Mouse (Mus musculus): ENCODE measurements around the gene Iqsec1. TPM values are rescaled to one million over a fixed set of nuclear protein-coding genes. Genes with fewer than 3 reads are reported as not detected.

Iqsec1 gene
- polyA plus RNA-seq, 1 experiment from 2014 or later: 29.5 TPM

DNA sequence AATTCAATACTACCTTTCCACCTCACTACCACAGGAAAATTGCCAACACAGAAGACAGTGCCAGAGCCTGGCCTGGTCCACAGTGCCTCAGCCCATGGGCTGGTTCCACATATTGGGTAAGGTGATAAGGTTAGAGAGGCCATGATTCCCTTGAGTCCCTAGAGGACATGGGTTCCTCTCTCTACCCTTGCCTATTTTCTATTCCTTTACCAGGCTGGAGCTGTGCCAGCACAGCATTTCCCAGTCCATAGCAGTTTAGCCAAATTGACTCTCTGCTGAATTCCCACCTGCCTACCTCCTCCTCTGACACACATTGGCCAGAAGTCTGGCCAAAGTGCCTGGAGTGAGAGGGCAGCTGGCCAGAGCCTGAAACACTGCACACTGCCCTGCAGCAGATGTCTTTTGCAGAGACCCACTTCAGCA is 214.7 kb downstream of the Iqsec1 start:
- Histone ChIP-seq H3K4me2 (ENCODE audit: low read length) (no peak overlapping the region), H3K9me3 (ENCODE audit: control insufficient read depth, low read length) (no peaks in the 10 kb centered on the region), H3K36me3 (ENCODE audit: control insufficient read depth, insufficient read depth, low read length) (no peaks in the 10 kb centered on the region), H3K4me3 (replicated peaks; ENCODE audit: low read depth, low read length) (no peak overlapping the region), H3K27ac (replicated peaks; ENCODE audit: low read depth, low read length) (0 out of 2 replicates have a peak overlapping the region, but pooled peaks have one; percentile 32), H3K9ac (replicated peaks; ENCODE audit: low read length) (no peak overlapping the region), H3K4me1 (ENCODE audit: control insufficient read depth, insufficient read depth, low read length) (peaks cover 4% of the 10 kb centered on the region), H3K27me3 (ENCODE audit: control insufficient read depth, insufficient read depth, low read length) (no peaks in the 10 kb centered on the region)
- ATAC-seq (ENCODE audit: low FRiP score, low TSS enrichment) (no peak), DNase-seq (no peak)

DNA sequence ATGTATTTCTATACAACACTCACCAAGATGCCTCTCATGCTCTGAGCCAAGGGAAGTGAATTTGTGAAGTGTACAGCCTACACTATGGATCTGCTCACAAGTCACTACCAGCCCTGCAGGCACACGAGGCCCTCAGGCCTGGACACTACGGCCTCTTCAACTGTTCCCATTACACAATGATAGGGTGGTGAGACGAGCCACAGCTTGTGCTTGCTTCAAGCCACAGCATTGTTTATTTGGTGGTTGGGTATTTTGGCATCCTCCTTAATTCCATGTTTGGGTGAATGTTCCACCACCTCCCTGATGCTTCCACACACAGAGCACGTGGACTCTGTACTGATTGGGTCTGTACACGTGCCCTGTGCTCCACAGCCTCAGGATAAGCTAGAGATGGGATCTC is 216.4 kb downstream of the Iqsec1 start:
- Histone ChIP-seq H3K9ac (replicated peaks; ENCODE audit: low read length) (no peak overlapping the region), H3K9me3 (ENCODE audit: control insufficient read depth, low read length) (no peaks in the 10 kb centered on the region), H3K4me3 (replicated peaks; ENCODE audit: low read depth, low read length) (no peak overlapping the region), H3K4me2 (ENCODE audit: low read length) (no peak overlapping the region), H3K4me1 (ENCODE audit: control insufficient read depth, insufficient read depth, low read length) (0 out of 2 replicates have a peak, but pooled peaks cover 3% of the 10 kb centered on the region), H3K27me3 (ENCODE audit: control insufficient read depth, insufficient read depth, low read length) (no peaks in the 10 kb centered on the region), H3K36me3 (ENCODE audit: control insufficient read depth, insufficient read depth, low read length) (0 out of 2 replicates have a peak, but pooled peaks cover 5% of the 10 kb centered on the region), H3K27ac (replicated peaks; ENCODE audit: low read depth, low read length) (no peak overlapping the region)
- DNase-seq: no peak
- ATAC-seq (ENCODE audit: low FRiP score, low TSS enrichment): no peak
- whole genome bisulfite sequencing: 86% methylated on average over 5 of the region's 5 CpGs

DNA sequence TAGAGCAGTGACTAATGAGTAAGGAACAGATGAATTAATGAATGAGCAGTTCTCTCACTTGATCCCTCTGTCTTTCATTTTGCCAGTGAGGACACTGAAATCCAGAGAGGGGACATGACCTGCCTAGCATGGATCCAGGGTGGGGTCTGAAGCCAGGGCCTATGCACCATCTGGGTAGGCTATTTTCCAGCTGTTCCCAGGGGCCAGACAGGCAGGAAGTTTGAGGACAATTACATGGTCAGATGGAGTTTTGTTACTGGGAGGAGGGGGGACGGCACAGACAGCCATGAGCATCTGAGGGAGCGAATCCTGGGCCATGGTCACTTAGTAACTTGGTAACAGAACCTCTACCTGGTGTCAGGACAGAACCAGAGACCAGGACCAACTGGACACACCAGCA is 220.0 kb downstream of the Iqsec1 start:
- H3K27me3 ChIP-seq (ENCODE audit: control insufficient read depth, insufficient read depth, low read length): no peaks in the 10 kb centered on the region
- H3K9me3 ChIP-seq (ENCODE audit: control insufficient read depth, low read length): no peaks in the 10 kb centered on the region
- H3K36me3 ChIP-seq (ENCODE audit: control insufficient read depth, insufficient read depth, low read length): 0 out of 2 replicates have a peak, but pooled peaks cover 5% of the 10 kb centered on the region
- DNase-seq: no peak
- WGBS: 76% methylated on average over 2 of the region's 2 CpGs
- peaks cover 15% of the 10 kb centered on the region for H3K4me1 ChIP-seq (ENCODE audit: control insufficient read depth, insufficient read depth, low read length)
- H3K9ac ChIP-seq (replicated peaks; ENCODE audit: low read length): no peak overlapping the region
- no peak overlapping the region for H3K4me3 ChIP-seq (replicated peaks; ENCODE audit: low read depth, low read length)
- H3K4me2 ChIP-seq (ENCODE audit: low read length): no peak overlapping the region
- no peak for ATAC-seq (ENCODE audit: low FRiP score, low TSS enrichment)
- no peak overlapping the region for H3K27ac ChIP-seq (replicated peaks; ENCODE audit: low read depth, low read length)

DNA sequence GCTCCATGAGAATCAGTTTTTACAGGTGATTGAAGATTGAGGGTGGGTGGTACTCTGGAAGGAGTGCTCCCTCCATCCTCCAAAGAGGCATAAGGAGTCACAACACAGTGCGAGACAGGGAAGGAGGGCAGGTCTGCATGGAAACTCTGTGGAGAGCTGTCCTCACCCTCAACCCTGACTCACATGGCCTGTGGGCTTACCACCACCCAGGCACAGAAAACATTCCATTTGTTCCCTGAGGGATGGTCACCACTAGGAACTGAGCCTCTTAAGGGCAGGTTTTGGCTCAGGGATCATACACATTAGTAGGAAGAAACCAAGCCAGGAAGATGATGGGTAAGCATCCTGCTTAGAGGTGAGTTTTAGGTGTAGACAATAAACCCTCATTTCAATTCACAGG is 220.6 kb downstream of the Iqsec1 start:
- DNase-seq (no peak), ATAC-seq (ENCODE audit: low FRiP score, low TSS enrichment) (no peak)
- Histone ChIP-seq H3K27me3 (ENCODE audit: control insufficient read depth, insufficient read depth, low read length) (no peaks in the 10 kb centered on the region), H3K27ac (replicated peaks; ENCODE audit: low read depth, low read length) (no peak overlapping the region), H3K9ac (replicated peaks; ENCODE audit: low read length) (no peak overlapping the region), H3K9me3 (ENCODE audit: control insufficient read depth, low read length) (no peaks in the 10 kb centered on the region), H3K36me3 (ENCODE audit: control insufficient read depth, insufficient read depth, low read length) (0 out of 2 replicates have a peak, but pooled peaks cover 5% of the 10 kb centered on the region), H3K4me2 (ENCODE audit: low read length) (no peak overlapping the region), H3K4me1 (ENCODE audit: control insufficient read depth, insufficient read depth, low read length) (peaks cover 15% of the 10 kb centered on the region), H3K4me3 (replicated peaks; ENCODE audit: low read depth, low read length) (no peak overlapping the region)
- 90% methylated on average over 1 of the region's 1 CpGs for WGBS

DNA sequence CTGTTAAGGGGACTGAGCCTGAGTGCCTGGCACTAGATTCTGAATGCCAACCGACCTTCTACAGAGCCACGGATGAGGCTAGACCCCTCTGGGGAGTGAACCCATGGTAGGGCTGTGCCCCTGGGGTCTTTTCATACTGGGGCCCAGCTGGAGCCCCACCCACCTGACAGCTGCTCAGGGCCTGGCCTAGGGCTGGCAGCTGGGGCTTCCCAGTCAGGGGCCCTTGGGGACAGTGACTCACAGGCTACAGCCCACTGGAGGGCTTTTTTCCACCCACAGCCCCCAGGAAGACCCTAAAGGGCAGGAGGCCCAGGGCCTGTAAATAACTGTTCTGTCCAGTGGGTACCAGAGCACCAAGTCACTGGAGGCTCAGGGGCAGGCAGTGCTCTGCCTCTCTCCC is 223.7 kb downstream of the Iqsec1 start:
- Histone ChIP-seq H3K9ac (replicated peaks; ENCODE audit: low read length) (no peak overlapping the region), H3K4me3 (replicated peaks; ENCODE audit: low read depth, low read length) (no peak overlapping the region), H3K4me1 (ENCODE audit: control insufficient read depth, insufficient read depth, low read length) (peaks cover 29% of the 10 kb centered on the region), H3K36me3 (ENCODE audit: control insufficient read depth, insufficient read depth, low read length) (0 out of 2 replicates have a peak, but pooled peaks cover 5% of the 10 kb centered on the region), H3K9me3 (ENCODE audit: control insufficient read depth, low read length) (no peaks in the 10 kb centered on the region), H3K4me2 (ENCODE audit: low read length) (no peak overlapping the region), H3K27me3 (ENCODE audit: control insufficient read depth, insufficient read depth, low read length) (no peaks in the 10 kb centered on the region), H3K27ac (replicated peaks; ENCODE audit: low read depth, low read length) (peak overlapping the region; percentile 52)
- DNase-seq: no peak
- WGBS: 14% methylated on average over 2 of the region's 2 CpGs
- 0 out of 2 replicates have a peak, but pooled peaks have one; percentile 32 for ATAC-seq (ENCODE audit: low FRiP score, low TSS enrichment)

DNA sequence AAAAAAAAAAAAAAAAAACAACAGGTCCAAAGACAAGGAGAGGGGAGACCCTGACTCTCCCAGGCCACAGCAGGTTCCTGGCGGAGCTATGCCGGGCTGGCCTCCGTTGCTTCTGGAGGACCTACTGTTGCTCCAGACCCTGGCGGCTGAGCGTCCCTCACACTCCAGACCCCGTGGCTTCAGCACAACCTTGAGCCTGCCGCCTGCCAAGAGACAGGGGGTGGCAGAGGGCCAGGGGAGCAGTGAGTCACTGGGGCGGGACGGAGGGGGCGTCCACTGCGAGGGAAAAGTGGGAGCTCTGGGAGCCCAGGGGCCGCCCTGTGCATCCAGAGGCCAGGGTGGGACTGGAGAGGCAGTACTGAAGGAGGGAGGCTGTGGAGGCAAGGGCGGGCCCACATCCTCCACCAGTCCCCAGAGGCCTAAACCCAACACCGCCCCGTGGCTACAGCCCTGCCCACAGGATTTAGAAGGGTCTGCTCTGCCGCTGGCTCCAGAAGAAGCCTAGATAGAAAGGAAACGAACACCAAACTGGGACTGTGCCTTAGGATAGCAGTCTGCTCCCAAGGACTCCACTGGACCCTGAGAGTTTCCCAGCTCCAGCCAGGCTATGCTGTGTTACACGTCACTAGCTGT is 224.4 kb downstream of the Iqsec1 start:
- no peak overlapping the region for H3K9ac ChIP-seq (replicated peaks; ENCODE audit: low read length)

DNA sequence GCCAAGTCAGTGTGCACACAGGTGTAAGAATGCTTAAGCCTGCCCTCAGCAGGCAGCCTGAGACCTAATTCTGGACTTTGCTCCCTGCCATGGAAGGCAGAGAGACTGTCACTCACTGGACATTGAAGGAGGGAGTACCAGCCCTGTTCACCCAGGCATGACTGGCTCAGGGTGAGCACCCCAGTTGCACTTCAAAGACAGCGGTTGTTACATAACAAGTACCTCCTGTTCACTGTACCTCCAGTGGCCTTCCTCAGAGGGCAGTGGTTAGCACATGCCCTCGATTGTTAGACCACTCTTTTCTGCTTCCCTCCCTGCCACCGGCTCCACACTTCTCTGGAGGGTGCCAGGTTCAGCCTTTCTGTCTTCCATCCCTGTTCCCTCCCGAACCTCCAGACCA is 225.2 kb downstream of the Iqsec1 start:
- H3K4me3 ChIP-seq (replicated peaks; ENCODE audit: low read depth, low read length): no peak overlapping the region
- H3K4me1 ChIP-seq (ENCODE audit: control insufficient read depth, insufficient read depth, low read length): peaks cover 35% of the 10 kb centered on the region
- H3K9ac ChIP-seq (replicated peaks; ENCODE audit: low read length): no peak overlapping the region
- no peak overlapping the region for H3K4me2 ChIP-seq (ENCODE audit: low read length)
- H3K36me3 ChIP-seq (ENCODE audit: control insufficient read depth, insufficient read depth, low read length): 0 out of 2 replicates have a peak, but pooled peaks cover 2% of the 10 kb centered on the region
- DNase-seq (no peak), ATAC-seq (ENCODE audit: low FRiP score, low TSS enrichment) (no peak)
- 66% methylated on average over 4 of the region's 4 CpGs for WGBS
- no peak overlapping the region for H3K27ac ChIP-seq (replicated peaks; ENCODE audit: low read depth, low read length)
- H3K9me3 ChIP-seq (ENCODE audit: control insufficient read depth, low read length): no peaks in the 10 kb centered on the region
- H3K27me3 ChIP-seq (ENCODE audit: control insufficient read depth, insufficient read depth, low read length): no peaks in the 10 kb centered on the region

More for the DNA sequence above, 224.4 kb downstream of the Iqsec1 start:
- H3K4me1 ChIP-seq (ENCODE audit: control insufficient read depth, insufficient read depth, low read length): peaks cover 35% of the 10 kb centered on the region
- H3K27me3 ChIP-seq (ENCODE audit: control insufficient read depth, insufficient read depth, low read length): no peaks in the 10 kb centered on the region
- H3K4me3 ChIP-seq (replicated peaks; ENCODE audit: low read depth, low read length): no peak overlapping the region
- no peaks in the 10 kb centered on the region for H3K9me3 ChIP-seq (ENCODE audit: control insufficient read depth, low read length)
- WGBS: 28% methylated on average over 18 of the region's 18 CpGs
- peak overlapping the region; percentile 52 for H3K27ac ChIP-seq (replicated peaks; ENCODE audit: low read depth, low read length)
- H3K4me2 ChIP-seq (ENCODE audit: low read length): no peak overlapping the region
- DNase-seq (peak; percentile 55), ATAC-seq (ENCODE audit: low FRiP score, low TSS enrichment) (peak; percentile 11; the same call in 1 of the 2 replicates)
- 0 out of 2 replicates have a peak, but pooled peaks cover 5% of the 10 kb centered on the region for H3K36me3 ChIP-seq (ENCODE audit: control insufficient read depth, insufficient read depth, low read length)

DNA sequence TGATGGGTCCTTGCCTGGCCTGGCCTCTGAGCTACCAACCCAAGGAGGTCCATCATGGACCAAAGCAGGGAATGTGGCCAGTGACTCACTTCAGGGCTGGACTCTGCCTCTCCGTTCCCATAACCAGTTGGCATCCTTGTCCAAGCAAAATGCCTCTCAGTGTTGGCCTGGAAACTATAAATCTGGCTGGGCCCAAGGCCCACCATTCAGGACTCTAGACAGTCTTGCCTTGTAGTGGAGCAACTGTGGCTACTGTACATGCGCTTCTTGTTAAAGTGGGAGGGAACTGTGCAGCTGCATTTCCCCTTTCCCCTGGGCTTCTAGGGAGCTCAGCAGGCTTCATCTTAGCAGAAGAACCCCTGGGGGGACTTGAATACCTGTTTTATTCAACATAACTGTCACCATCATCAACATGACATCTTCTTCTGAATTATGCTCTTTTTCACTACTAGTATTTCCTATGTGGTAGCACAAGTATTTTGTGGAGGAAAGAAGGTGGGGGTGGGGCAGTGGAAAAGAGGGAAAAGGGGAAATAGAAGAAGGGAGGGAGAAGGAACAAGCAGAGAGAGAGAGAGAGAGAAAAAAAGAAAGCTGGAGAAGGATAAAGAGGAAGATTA is 226.3 kb downstream of the Iqsec1 start:
- Histone ChIP-seq H3K27me3 (ENCODE audit: control insufficient read depth, insufficient read depth, low read length) (no peaks in the 10 kb centered on the region), H3K4me1 (ENCODE audit: control insufficient read depth, insufficient read depth, low read length) (peaks cover 35% of the 10 kb centered on the region), H3K4me3 (replicated peaks; ENCODE audit: low read depth, low read length) (no peak overlapping the region), H3K9me3 (ENCODE audit: control insufficient read depth, low read length) (no peaks in the 10 kb centered on the region), H3K27ac (replicated peaks; ENCODE audit: low read depth, low read length) (no peak overlapping the region), H3K36me3 (ENCODE audit: control insufficient read depth, insufficient read depth, low read length) (no peaks in the 10 kb centered on the region), H3K4me2 (ENCODE audit: low read length) (no peak overlapping the region), H3K9ac (replicated peaks; ENCODE audit: low read length) (no peak overlapping the region)
- no peak for ATAC-seq (ENCODE audit: low FRiP score, low TSS enrichment)
- no peak for DNase-seq
- 82% methylated on average over 2 of the region's 2 CpGs for WGBS

Data from midbrain, embryonic 14.5 days (tissue).